Mouse (Mus musculus): ENCODE data around the gene Asgr1. TPM values are rescaled to one million over a fixed set of nuclear protein-coding genes. Genes with fewer than 3 reads are reported as not detected.
"Not testable (repeated sequence)": the region's sequence is repeated elsewhere in the genome, so short reads cannot be mapped to it uniquely, and the experiment has no call there.

Gene Asgr1
- total RNA-seq (2021), result under 1 TPM in 1 of 2 experiments, not detected in 1; 0.33 TPM
- long read RNA-seq, experiment 1, partial matches to known transcripts, result 1 of 1 reads
- long read RNA-seq, experiment 1, other reads (novel, unspliced or antisense), result 0 of 1 reads
- long read RNA-seq, experiment 2, partial matches to known transcripts, result 0 of 3 reads
- long read RNA-seq, experiment 2, other reads (novel, unspliced or antisense), result 0 of 3 reads

DNA sequence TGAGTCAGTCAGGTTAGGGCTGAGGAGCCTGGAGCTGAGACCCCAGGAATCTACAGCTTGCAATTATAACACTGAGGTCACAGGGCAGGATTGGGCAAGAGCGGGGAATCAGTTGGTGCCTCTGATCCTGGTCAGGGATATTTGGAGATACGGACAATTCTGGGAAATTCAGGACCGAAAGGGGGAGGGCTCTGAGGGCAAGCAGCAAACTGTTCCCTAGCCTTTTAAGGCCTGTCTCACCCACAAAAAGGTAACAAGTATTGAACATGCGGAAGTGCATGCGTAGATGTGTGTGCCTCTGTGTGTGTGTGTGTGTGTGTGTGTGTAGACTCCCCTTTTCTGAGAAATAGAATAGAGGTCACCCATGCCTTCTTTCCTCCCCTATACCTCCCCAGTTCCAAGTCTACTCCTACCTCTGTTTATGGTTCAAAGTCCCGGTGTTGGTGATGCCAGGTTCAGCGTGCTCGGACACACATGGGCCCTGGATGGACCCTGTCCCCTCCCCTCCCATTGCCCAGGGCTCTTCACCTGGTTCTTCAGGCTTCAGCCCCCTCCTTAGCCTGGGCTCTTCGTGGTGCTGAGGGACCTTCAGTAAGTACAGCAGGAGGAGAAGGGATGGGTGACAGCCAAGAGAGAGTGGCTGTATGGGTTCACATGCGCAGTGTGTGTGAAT lies at the start of gene Asgr1:
Asgr1 (plus strand) TSS at position 188 of the 673 bp plus-strand sequence.
- DNase-seq, result no peak

GRCm38 (mm10) chr11:70005521-70005920 lies 48.4 kb upstream of the Asgr1 start:
- DNase-seq, result no peak

- peak in 1 of 2 experiments; percentile 39 for DNase-seq
Measured at GRCm38 (mm10) chr11:70010033-70010432, 43.9 kb upstream of the Asgr1 start.

GRCm38 (mm10) chr11:70010548-70010947 lies 43.3 kb upstream of the Asgr1 start:
- no peak for DNase-seq

DNA sequence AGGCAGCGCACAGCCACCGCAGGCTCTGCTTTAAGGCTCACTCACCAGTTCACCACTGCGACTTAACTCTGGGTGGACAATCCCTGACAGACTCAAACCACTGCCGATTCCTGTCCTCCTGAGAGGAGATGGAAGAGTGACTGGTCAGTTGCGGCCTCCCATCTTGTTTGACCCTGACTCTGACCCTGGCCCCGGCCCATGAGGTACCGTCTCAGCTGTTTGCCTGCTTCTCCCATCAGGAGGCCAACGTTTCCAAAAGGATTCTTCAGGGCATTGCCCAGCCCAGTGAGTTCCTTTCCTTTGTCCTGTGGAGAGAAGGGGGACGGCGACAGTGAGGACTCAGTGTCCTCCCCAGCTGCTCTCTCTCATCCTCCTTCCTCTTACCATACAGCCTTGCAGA lies 42.9 kb upstream of the Asgr1 start:
- no peak for DNase-seq

DNA sequence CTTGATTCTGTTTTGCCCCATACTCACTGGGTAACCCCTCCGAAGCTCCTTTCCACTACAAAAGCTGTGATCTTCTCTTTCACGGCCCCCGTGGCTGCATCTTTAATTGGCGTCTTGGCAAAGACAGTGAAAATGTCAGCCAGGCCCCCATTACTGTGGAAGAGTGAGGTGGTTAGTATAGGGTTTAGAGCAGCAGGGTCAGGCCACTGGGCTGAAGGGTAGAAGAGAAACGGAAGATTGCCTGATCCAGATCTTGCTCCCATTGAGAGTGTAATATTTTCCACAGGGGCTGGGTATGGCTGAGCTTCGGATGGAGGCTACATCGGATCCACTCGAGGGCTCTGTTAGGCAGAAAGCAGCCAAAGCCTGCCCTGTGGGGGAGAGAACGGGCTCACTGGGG lies 41.0 kb upstream of the Asgr1 start:
- no peak for DNase-seq

GRCm38 (mm10) chr11:70013408-70013807 lies 40.5 kb upstream of the Asgr1 start:
- DNase-seq, result no peak

GRCm38 (mm10) chr11:70014051-70014450 lies 39.8 kb upstream of the Asgr1 start:
- no peak for DNase-seq

GRCm38 (mm10) chr11:70014880-70015558 lies 38.9 kb upstream of the Asgr1 start, which contains the start of gene Acadvl:
Gene Acadvl (minus strand): TSS chr11:70015411.
- DNase-seq, result peak; percentile 95 to 96

DNA sequence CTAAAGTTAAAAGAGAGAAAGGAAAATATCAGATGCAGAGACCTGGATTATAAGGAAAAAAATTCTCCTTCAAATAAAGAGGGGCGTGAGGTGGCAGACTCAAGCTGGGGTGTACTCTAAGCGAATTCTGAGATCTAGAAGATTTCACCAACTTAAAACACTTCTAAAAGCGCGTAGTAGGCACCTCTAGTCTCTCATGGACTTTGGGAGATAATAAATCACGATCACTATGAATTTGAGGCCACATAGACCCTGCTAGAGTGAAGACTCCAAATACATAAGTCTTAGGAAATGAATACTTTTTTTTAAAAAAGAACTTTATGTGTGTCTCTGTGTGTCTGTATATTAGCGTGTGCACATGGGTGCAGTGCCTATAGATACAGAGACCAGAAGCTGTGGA lies 38.2 kb upstream of the Asgr1 start:
- DNase-seq, result no peak

GRCm38 (mm10) chr11:70016177-70016576 lies 37.7 kb upstream of the Asgr1 start:
- not testable (repeated sequence) for DNase-seq

DNA sequence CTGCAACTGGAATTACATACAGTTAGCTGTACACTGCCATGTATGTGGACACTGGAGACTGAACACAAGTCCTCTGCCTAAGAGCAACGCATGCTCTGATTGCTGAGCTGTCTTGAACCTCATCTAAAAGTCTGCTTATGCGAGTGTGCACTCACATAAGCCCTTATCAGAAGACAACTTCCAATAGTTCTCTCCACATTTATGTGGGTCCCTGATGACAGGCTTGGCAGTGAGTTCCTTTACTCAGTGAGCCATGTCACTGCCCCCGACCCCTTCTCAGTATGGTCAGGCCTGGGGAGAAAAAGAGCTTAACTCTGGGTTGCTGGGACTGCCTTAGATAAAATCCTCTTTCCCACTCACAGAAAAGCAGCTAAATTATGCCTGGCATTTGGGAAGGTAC lies 37.2 kb upstream of the Asgr1 start, which contains the start of gene Dlg4:
Dlg4 (plus strand) TSS at position 274 of the 400 bp plus-strand sequence.
- no peak for DNase-seq

- no peak for DNase-seq
Measured at GRCm38 (mm10) chr11:70017199-70017767, 36.6 kb upstream of the Asgr1 start.

DNA sequence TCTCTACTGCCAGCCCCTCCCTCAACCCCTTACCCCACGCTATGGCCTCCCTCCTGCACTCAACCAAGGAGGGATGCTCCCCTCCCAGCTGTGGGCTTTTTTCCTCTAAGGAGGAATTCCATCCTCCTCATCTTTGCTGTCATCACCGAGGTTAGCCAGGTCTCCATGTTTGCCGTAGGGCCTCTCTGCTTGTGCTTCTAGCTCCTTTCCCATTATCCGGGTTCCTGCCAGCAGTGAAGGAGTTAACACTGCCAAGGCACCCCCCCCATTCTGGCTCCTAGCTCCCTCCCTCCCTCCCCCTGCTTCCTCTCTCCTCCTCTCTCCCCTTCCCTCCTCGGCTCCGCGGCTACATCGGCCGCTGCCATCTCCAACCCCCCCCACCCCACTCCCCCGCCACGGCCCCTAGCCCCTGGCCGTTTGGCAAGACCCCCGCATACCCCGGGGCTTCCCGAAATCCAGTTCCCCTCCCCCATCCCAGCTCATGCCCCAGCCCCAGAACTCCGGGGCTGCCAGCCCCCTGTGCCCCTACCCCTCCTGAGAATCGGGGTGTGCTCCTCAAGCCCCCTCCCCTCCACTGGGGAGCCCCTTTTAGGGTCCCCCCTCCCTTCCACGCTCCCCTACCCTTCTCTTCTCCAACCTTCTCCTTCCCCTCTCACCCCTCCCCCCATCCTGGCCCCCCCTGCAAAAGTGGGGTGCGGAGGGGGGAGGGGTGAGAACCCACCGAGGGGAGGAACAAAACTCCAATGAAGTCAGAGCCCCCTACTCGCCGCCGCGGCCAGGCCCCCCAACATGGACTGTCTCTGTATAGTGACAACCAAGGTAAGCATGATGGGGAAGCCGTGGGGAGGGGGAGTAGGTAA lies 35.5 kb upstream of the Asgr1 start:
- peak in 1 of 2 experiments; percentile 70 for DNase-seq

GRCm38 (mm10) chr11:70019495-70020021 lies 34.3 kb upstream of the Asgr1 start:
- no peak for DNase-seq

DNA sequence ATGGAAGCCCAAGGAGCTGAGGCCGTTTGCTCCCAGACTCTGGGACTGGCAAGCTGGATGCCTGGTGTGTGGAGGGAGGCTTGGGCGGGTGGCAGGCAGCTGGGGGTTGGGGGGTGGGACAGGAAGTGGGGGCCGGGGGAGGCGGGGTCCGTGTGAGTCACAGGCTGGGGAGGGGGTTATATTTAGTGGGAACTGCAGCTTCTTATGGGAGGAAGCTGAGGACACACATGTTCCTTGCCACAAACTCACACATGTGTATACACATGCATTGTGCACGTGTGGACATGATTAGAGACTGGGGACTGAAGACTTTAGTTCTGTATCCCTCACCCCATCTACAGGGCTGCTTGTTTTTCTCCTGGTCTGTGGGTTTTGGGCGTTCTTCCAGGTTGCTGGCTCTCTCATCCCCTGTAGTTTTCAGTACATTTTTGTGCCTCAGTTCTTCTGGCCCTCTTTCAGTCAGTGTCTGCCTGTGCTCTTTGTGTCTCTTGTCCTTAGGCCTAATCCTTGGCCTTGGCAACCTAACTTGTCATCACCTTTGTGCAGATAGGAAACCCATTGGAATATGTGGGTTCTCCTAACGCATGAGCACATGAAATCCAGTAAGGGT lies 33.8 kb upstream of the Asgr1 start:
- DNase-seq, result no peak

GRCm38 (mm10) chr11:70020731-70021263 lies 33.1 kb upstream of the Asgr1 start:
- DNase-seq, result peak; percentile 67 to 76

GRCm38 (mm10) chr11:70021264-70022132 lies 32.4 kb upstream of the Asgr1 start:
- DNase-seq, result peak; percentile 96 to 97

- DNase-seq, result peak in 1 of 2 experiments; percentile 62
Measured at GRCm38 (mm10) chr11:70023481-70024150, 30.3 kb upstream of the Asgr1 start.

All from adrenal gland, postnatal 36 days (tissue).